Mouse (Mus musculus) forebrain, embryonic 11.5 days (tissue): ENCODE data around the gene Chd5. TPM values are rescaled to one million over a fixed set of nuclear protein-coding genes. Genes with fewer than 3 reads are reported as not detected.

Experiments used
- ATAC-seq: fragments of 200-750 bp; cut with Nextera tagmentation; replicated peaks from 2 replicates; pipeline ENCODE4 v1.8.0; 2017; ENCODE audit warnings: moderate TSS enrichment; ENCODE audit not compliant: low FRiP score
- DNase-seq: peaks from one replicate; pipeline ENCODE4 v3.0.0-alpha.2; 2017; ENCODE audit warnings: low spot score
- H3K27ac ChIP-seq: fragments of 300-500 bp; sonication (generic); 2 replicates; pipeline ENCODE4 v1.5.1; 2014; ENCODE audit warnings: low read depth, low read length
- H3K27me3 ChIP-seq: fragments of 300-500 bp; sonication (generic); 2 replicates; pipeline ENCODE4 v1.6.1; 2014; ENCODE audit warnings: mild to moderate bottlenecking, low read length, mixed read lengths; ENCODE audit not compliant: control insufficient read depth, insufficient read depth
- H3K36me3 ChIP-seq: fragments of 300-500 bp; sonication (generic); 2 replicates; pipeline ENCODE4 v1.6.1; 2014; ENCODE audit warnings: mild to moderate bottlenecking, low read length, moderate library complexity, mixed read lengths; ENCODE audit not compliant: control insufficient read depth, insufficient read depth
- H3K4me1 ChIP-seq: fragments of 300-500 bp; sonication (generic); replicated peaks from 2 replicates; pipeline ENCODE4 v1.6.1; 2014; ENCODE audit warnings: low read length, mixed read lengths; ENCODE audit not compliant: control insufficient read depth, insufficient read depth
- H3K4me2 ChIP-seq: fragments of 300-500 bp; sonication (generic); 2 replicates; pipeline ENCODE4 v1.6.1; 2014; ENCODE audit warnings: low read depth, mild to moderate bottlenecking, low read length, moderate library complexity, mixed read lengths; ENCODE audit not compliant: severe bottlenecking
- H3K4me3 ChIP-seq: fragments of 300-500 bp; sonication (generic); 2 replicates; pipeline ENCODE4 v1.5.1; 2014; ENCODE audit warnings: low read depth, low read length
- H3K9ac ChIP-seq: fragments of 300-500 bp; sonication (generic); 2 replicates; pipeline ENCODE4 v1.6.1; 2014; ENCODE audit warnings: low read length
- H3K9me3 ChIP-seq: fragments of 300-500 bp; sonication (generic); 2 replicates; pipeline ENCODE4 v1.6.1; 2016; ENCODE audit warnings: low read length, mixed read lengths; ENCODE audit not compliant: control insufficient read depth
- WGBS: fragments of 180-500 bp; shearing (Covaris S2); extraction: QIAGEN DNeasy Blood & Tissue Kit; methylation state at CpG from one replicate; pipeline ENCODE4 v1.1.7; 2014; 5-methylcytosine and 5-hydroxymethylcytosine counted together
- polyA plus RNA-seq: library from polyadenylated mRNA; unstranded; fragments of >200 nt; fragmentation: Nextera tagmentation; extraction: Ambion mirVana; gene quantifications from 2 replicates; pipeline ENCODE4 v1.2.1, GENCODE M21; 2014

The Chd5 gene
- polyA plus RNA-seq, 1 experiment from 2014 or later, result 1.5 TPM

DNA sequence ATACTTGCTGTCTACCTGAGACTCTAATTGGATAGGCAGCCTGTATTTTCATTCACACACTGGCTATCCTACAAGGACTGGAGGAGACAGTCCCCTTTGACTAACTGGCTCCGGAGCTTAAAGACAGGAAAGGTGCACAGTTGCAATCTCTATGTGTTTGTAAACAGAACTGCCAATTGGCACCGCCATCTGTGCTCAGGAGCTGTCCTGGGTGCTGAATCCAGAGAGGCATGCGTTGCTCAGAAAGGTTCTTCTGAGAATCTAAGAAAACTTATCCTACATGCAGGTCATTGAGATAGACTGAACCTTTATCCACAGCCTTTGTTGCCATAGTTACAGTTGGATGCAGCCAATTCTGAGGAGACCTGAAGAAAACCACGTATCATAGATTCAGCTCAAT is 85.9 kb downstream of the Chd5 start:
- Histone ChIP-seq H3K4me3 (no peak overlapping the region), H3K9ac (no peak overlapping the region), H3K4me1 (no peaks in the 10 kb centered on the region), H3K36me3 (no peaks in the 10 kb centered on the region), H3K27ac (no peak overlapping the region), H3K4me2 (no peak overlapping the region), H3K9me3 (no peaks in the 10 kb centered on the region), H3K27me3 (no peaks in the 10 kb centered on the region)
- DNase-seq (peak; percentile 69), ATAC-seq (no peak)
- WGBS, result 43% methylated on average over 4 of the region's 4 CpGs

- ATAC-seq, result no peak
- no peaks in the 10 kb centered on the region for H3K36me3 ChIP-seq
- H3K4me2 ChIP-seq, result no peak overlapping the region
- H3K27ac ChIP-seq, result no peak overlapping the region
- H3K9me3 ChIP-seq, result no peaks in the 10 kb centered on the region
- no peaks in the 10 kb centered on the region for H3K27me3 ChIP-seq
- no peaks in the 10 kb centered on the region for H3K4me1 ChIP-seq
- H3K9ac ChIP-seq, result no peak overlapping the region
- DNase-seq, result no peak
- WGBS, result 66% methylated on average over 5 of the region's 5 CpGs
- no peak overlapping the region for H3K4me3 ChIP-seq
Observed at GRCm38 (mm10) chr4:152424922-152425321, 86.5 kb downstream of the Chd5 start.

DNA sequence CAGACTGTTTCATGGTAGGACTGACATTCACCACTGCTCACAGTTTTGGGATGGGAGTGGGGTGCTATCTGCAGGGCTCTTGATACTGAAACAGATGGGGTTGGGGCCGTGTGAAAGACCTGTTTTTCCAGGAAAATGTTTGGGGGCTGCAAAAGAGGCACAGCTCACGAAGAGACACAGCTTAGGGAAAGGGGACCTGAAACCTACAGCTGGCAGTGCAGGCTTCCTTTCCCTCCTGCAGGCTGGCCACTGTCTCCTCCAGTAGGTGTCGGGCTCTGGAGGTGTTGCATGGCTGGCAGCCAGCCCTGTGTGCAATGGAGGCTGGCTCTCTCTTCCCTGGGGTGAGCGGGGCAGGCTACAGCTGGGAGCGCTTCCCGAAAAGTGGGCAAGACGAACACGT is 89.8 kb downstream of the Chd5 start:
- H3K27me3 ChIP-seq, result no peaks in the 10 kb centered on the region
- no peak overlapping the region for H3K27ac ChIP-seq
- no peak for ATAC-seq
- no peak overlapping the region for H3K4me3 ChIP-seq
- H3K9me3 ChIP-seq, result no peaks in the 10 kb centered on the region
- DNase-seq, result no peak
- H3K36me3 ChIP-seq, result no peaks in the 10 kb centered on the region
- no peak overlapping the region for H3K4me2 ChIP-seq
- 59% methylated on average over 8 of the region's 8 CpGs for WGBS
- H3K9ac ChIP-seq, result no peak overlapping the region
- H3K4me1 ChIP-seq, result no peaks in the 10 kb centered on the region

DNA sequence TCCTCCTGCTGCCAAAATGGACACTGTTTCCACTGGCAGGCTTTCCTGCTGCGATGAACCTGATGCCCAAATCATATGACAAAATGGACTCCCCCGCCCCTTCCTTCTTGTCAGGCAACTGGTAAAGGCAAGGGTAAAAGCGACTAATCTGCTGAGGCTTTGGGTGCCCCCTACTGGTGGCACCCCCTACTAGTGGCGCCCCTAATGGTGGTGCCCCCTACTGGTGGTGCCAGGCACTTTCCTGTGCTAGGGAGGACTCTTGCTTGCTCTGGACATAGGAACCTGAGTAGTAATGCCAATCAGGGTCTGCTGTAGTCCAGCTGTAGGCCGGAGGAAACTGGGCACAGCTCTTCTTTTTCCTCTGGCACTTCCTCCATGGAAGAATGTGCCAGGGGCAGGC is 93.9 kb downstream of the Chd5 start:
- whole genome bisulfite sequencing, result 61% methylated on average over 5 of the region's 5 CpGs
- H3K4me2 ChIP-seq, result no peak overlapping the region
- H3K4me3 ChIP-seq, result no peak overlapping the region
- DNase-seq (peak; percentile 68), ATAC-seq (no peak)
- no peaks in the 10 kb centered on the region for H3K9me3 ChIP-seq
- no peak overlapping the region for H3K27ac ChIP-seq
- no peaks in the 10 kb centered on the region; the same call in 1 of the 2 replicates for H3K4me1 ChIP-seq
- no peaks in the 10 kb centered on the region for H3K27me3 ChIP-seq
- no peak overlapping the region for H3K9ac ChIP-seq
- H3K36me3 ChIP-seq, result no peaks in the 10 kb centered on the region

DNA sequence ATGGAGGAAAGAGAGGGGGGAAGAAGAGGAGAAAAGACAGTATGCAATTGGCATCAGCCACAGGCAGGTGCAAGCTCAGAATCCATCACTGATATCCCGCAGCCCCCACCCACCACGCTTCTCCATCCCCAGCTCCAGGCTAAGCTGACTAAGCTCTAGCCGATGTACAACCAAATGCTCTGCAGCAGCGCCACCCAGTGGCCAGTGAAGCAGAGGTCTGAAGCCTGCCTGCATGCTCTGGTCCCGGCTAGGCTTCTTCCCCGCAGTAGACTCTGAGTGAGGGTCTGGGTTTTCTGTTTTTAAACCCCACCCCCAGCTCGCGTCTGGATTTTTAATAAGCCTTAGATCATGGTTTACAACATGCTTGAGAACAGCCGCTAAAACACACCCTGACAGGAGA is 96.4 kb downstream of the Chd5 start:
- H3K27me3 ChIP-seq, result no peaks in the 10 kb centered on the region
- peak overlapping the region; percentile 33; the same call in 1 of the 2 replicates for H3K9ac ChIP-seq
- H3K36me3 ChIP-seq, result no peaks in the 10 kb centered on the region
- H3K4me2 ChIP-seq, result peak overlapping the region; percentile 52
- ATAC-seq (peak; percentile 93), DNase-seq (peak; percentile 96)
- H3K4me3 ChIP-seq, result no peak overlapping the region; the same call in 1 of the 2 replicates
- no peaks in the 10 kb centered on the region; the same call in 1 of the 2 replicates for H3K4me1 ChIP-seq
- WGBS, result 1% methylated on average over 9 of the region's 9 CpGs
- no peaks in the 10 kb centered on the region for H3K9me3 ChIP-seq
- no peak overlapping the region for H3K27ac ChIP-seq

DNA sequence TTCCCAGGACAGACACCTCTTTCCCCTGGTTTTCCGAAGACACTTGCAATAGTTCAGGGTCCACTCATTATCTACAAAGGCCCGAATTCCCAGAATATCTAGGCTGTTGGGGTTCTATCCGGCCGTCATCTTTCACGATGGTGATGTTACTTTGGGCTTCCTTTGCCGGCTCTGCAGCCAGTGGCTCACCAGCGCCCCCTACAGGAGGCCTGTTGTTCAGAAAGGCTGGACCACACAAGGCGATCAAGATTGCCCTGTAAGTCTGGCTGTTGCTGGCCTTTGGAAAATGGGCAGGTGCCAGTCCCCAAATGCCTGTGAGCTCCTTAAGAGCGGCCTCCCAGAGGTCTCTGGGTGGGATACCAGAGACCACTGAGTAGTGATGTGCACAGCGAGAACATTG is 96.8 kb downstream of the Chd5 start:
- Histone ChIP-seq H3K27me3 (no peaks in the 10 kb centered on the region), H3K4me2 (peak overlapping the region; percentile 52), H3K27ac (no peak overlapping the region), H3K9ac (peak overlapping the region; percentile 33; the same call in 1 of the 2 replicates), H3K4me1 (no peaks in the 10 kb centered on the region; the same call in 1 of the 2 replicates), H3K9me3 (no peaks in the 10 kb centered on the region), H3K4me3 (no peak overlapping the region; the same call in 1 of the 2 replicates), H3K36me3 (no peaks in the 10 kb centered on the region)
- ATAC-seq, result peak; percentile 69
- DNase-seq, result peak; percentile 92
- 6% methylated on average over 10 of the region's 10 CpGs for WGBS

Other genes starting within 250 kb of the Chd5 start
- gene Tnfrsf25, start 222.7 kb upstream of the Chd5 start, polyA plus RNA-seq, result 0.49 TPM in 1 of 2 replicates, not detected in the other
- 0.90 and 1.2 TPM in 2 replicates for gene Espn, start 186.3 kb upstream of the Chd5 start, polyA plus RNA-seq
- not detected in 2 replicates for gene Hes2, start 179.8 kb upstream of the Chd5 start, polyA plus RNA-seq
- 75.1 and 77.8 TPM in 2 replicates for gene Acot7, start 160.5 kb upstream of the Chd5 start, polyA plus RNA-seq
- gene Gpr153, start 64.4 kb upstream of the Chd5 start, polyA plus RNA-seq, result 6.1 and 6.6 TPM in 2 replicates
- 0.53 and 1.0 TPM in 2 replicates for gene Hes3, start 47.0 kb upstream of the Chd5 start, polyA plus RNA-seq
- 22.1 and 23.6 TPM in 2 replicates for gene Icmt, start 41.4 kb upstream of the Chd5 start, polyA plus RNA-seq
- 0.60 and 1.2 TPM in 2 replicates for gene Rnf207, start 19.7 kb upstream of the Chd5 start, polyA plus RNA-seq
- gene Rpl22, start 12.9 kb upstream of the Chd5 start, polyA plus RNA-seq, result 310 and 360 TPM in 2 replicates
- 5.9 and 7.6 TPM in 2 replicates for gene Nphp4, start 138.1 kb downstream of the Chd5 start, polyA plus RNA-seq
- 10.5 and 13.2 TPM in 2 replicates for gene Kcnab2, start 139.2 kb downstream of the Chd5 start, polyA plus RNA-seq